Mouse (Mus musculus) embryo, embryonic 9.5 days (tissue): Measurements from ENCODE around the gene Aif1l.

Source experiments
- DNase-seq: peaks from one replicate; pipeline ENCODE4 v3.0.0-alpha.2; 2017; ENCODE audit errors: extremely low spot score

Gene Aif1l

DNA sequence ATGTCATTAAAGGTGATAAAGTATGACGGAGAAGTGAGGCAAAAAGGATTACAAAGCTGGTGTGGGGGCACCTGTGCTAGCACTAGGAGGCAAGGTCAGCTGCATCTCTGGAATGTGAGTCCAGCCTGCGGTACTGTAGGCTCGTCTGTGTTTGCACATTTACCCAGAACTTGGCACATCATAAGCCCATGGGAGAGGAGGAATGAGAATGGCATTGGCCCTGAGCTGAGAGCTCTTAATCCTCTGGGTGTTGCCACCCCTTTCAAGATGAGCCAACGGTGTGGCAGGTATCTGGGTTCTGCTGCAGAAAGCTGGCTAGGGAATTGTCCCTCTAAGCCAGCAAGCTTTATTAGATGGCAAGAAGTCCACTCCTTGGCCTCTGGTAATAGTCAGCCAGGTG lies 69.8 kb downstream of the Aif1l start:
- DNase-seq = no peak

DNA sequence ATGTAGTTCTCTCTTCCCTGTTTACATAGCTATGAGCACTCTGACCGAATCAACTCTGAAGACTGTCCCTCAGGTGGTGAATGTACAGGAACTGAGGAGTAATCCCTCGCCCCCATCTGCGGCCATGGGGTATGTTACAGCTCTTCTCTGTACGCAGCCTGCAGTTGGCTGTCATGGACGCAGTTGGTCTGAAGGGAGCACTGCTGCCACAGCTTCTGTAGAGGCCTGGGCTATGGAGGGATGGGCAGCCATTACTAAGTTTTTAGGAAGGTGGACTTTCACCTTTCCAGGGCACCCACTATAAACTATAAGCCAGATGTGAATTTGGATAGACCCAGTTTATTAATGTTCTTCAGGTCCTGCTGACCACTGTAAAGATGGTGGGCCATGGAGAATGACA lies 70.3 kb downstream of the Aif1l start:
- no peak for DNase-seq
